Mouse (Mus musculus) yolk sac, embryonic 10.5 days (tissue): ENCODE results near the gene Olfr1341.

ENCODE experiments used
- DNase-seq: peaks from one replicate; pipeline ENCODE4 v3.0.0-alpha.2; 2017; ENCODE audit warnings: low spot score

Gene Olfr1341

GRCm38 (mm10) chr4:118703223-118703622 is at the start of gene Olfr1341:
Gene Olfr1341, plus strand, starts transcription at chr4:118703523.
- DNase-seq, result no peak

GRCm38 (mm10) chr4:118658652-118659051 is 44.7 kb upstream of the Olfr1341 start, which contains the start of gene Olfr62:
Gene Olfr62, plus strand, starts transcription at chr4:118658952.
- DNase-seq, result no peak

- peak; percentile 39 for DNase-seq
These were observed 16.2 kb upstream of the Olfr1341 start for GRCm38 (mm10) chr4:118687086-118687485.

DNA sequence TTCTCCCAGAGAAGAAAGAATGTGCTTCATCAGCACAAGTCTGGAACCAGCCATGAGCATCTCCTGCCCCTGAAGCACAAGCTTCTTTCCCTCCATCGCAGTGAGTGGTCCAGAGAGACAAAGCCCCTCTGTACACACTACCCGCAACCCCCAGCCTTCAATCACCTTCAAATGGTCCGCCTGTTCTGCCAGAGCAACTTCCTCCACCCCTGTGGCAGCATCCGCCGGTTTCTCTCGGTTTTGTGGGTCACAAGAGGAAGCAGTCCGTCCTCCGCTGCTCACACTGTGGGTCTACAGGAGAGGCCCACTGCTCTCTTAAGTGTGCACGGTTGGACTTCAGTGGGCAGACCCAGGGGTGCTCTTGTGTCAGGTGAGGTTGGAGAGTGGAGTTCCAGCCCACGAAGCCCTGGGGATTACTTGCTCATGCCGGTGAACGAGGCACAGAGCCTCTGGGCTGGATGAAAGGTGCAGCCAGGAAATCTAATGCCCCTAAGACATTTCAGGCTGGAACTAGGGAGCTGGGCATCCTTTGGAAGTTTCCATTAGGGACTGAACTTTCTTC is 10.8 kb upstream of the Olfr1341 start, which contains the start of gene Olfr1342:
Olfr1342 (minus strand) TSS at position 345 of the 562 bp plus-strand sequence.
- no peak for DNase-seq

DNA sequence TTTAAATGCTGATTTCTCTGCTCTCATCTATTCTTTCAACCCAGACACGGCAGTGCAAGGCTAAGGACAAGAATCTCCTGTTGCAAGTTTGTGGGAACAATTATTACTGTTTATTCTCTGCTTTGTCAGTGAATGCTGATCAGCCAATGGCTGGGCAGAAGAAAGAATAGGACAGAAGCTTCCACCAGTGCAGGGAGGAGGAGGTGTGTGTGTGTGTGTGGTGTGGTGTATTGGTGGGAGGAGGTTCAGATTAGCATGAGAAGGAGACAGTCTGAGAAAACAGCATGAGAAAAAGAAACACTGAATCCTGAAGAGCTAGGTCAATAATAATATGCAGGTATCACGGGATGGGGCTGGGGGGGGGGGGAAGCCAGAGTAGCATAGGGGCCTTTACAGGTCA is 9.5 kb upstream of the Olfr1341 start:
- no peak for DNase-seq

- DNase-seq, result no peak
These were observed 4.8 kb downstream of the Olfr1341 start for GRCm38 (mm10) chr4:118708086-118708485.

DNA sequence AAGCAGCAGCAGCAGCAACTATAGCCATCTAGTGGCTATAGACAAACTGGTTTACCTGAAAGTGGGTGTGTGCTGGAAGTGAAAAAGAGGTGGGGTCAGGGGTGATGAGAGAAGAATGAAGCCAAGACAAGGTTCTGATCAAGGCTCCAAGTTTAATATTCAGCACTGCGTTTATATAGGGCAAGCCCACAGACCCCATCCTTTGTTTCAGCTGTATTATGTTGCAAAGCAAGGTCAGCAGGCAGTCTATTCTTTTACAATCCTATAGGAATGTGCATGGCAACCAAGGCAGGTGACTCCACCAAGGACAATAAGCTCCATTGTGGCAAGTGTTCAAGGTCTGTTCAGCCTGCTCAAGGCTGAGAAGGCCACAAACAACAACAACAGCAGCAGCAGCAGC is 8.3 kb downstream of the Olfr1341 start:
- DNase-seq, result no peak

GRCm38 (mm10) chr4:118719838-118720237 is 16.5 kb downstream of the Olfr1341 start, which contains the start of gene Olfr1340:
Gene Olfr1340, plus strand, starts transcription at chr4:118720138.
- no peak for DNase-seq

GRCm38 (mm10) chr4:118721742-118722483 is 18.6 kb downstream of the Olfr1341 start:
- DNase-seq, result peak; percentile 13

DNA sequence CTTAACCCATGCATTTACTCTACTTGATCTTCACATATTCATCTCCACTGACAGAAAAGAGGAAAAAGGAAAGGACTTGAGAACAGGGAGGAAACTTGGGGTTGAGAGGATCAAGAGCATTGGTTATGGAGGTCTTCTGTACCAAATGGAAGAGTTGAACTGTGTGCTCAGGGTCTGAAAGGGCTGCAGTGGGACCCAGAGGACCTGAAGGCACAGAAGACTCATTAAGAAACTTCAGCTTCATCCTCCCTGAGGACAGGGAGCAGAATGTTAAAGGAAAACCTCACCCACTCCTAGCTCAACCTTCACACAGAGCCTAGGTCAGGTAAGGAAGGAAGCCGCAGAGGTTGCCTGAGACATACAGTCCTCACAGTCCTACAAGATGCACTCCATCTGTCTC is 28.6 kb downstream of the Olfr1341 start, which contains the start of gene Olfr1339:
Olfr1339 (plus strand) TSS at position 301 of the 400 bp plus-strand sequence.
- no peak for DNase-seq

DNA sequence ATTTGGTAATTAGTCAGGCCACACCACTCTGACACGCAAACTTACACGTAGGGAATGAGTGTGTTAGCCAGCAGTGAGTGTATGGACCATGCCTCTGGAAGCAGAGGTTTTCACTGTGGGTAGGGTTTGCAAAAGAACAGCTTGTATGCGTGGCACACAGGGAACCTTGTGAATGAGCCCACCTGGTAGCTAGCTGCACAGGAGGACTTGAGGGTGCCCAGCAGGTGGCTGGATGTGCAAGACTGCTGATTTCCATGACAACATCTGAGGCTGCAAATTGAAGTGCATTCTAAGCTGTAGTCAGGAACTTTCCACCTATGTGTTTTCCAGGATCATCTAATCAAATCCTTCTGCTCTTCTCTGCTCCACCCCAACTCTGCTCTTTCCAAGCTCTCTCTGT is 36.3 kb downstream of the Olfr1341 start:
- DNase-seq, result no peak

GRCm38 (mm10) chr4:118740988-118741698 is 37.8 kb downstream of the Olfr1341 start:
- peak; percentile 35 for DNase-seq

- DNase-seq, result peak; percentile 6
These were observed 38.6 kb downstream of the Olfr1341 start for GRCm38 (mm10) chr4:118741881-118742280.

DNA sequence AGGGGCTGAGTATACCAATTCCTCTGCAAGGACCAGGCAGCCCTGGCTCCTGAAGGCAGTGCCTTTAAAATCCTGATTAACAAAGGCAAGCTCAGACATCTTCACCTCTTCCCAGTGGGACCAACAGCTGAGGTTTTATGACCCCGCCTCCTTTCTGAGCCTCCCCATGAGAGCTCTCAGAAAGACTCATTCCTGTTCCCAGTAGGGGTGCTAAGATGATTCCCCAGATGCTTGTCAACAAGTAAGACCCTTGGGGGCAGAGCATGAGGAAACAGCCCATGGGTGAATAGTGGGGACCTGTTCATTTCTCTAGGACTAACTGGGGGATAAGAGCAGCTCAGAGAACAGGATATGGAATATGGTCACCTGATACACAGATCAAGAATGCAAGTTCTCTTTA is 55.3 kb downstream of the Olfr1341 start, which contains the start of gene Olfr1338:
Olfr1338 (minus strand) TSS at position 101 of the 400 bp plus-strand sequence.
- no peak for DNase-seq
